ENCODE assay signal across 9 mouse cellular contexts in genomic region chr8:8656578-8657441, GRCm38 (mm10). TPM values are rescaled to one million over a fixed set of nuclear protein-coding genes. Genes with fewer than 3 reads are reported as not detected.
DNase-seq lines count a peak whose midpoint lies in the region; ATAC-seq and TF ChIP-seq lines count a peak whose summit lies in the region.
"Had no signal": no experiment of that assay in that cellular context is flagged by ENCODE, and none has a peak within 500 bp of the region (broad histone marks: within the 10 kb centered on the region; RNA-seq: fewer than 3 reads in every experiment).

No protein-coding gene starts in this region.

- no peak for ATAC-seq in forebrain, embryonic 14.5 days
- ATAC-seq in cerebellum, adult (ENCODE audit: insufficient number of reproducible peaks, low FRiP score, low TSS enrichment), result no peak

- H3K4me1 ChIP-seq in E14TG2a.4 (replicated peaks; ENCODE audit: low read depth, low read length), result peaks cover 77% of the 10 kb centered on the region
- peaks cover 38% of the 10 kb centered on the region for H3K4me1 ChIP-seq in forebrain, embryonic 14.5 days (ENCODE audit: control insufficient read depth, insufficient read depth, low read length)

- H3K4me3 ChIP-seq in E14TG2a.4 (replicated peaks; ENCODE audit: low read length), result peak overlapping the region; percentile 37
- H3K4me3 ChIP-seq in forebrain, embryonic 14.5 days (ENCODE audit: low read depth, low read length), result peak overlapping the region; percentile 98

- no peaks in the 10 kb centered on the region for H3K36me3 ChIP-seq in E14TG2a.4 (ENCODE audit: insufficient read depth, low read length)
- 0 out of 2 replicates have a peak, but pooled peaks cover 3% of the 10 kb centered on the region for H3K36me3 ChIP-seq in forebrain, embryonic 14.5 days (ENCODE audit: control insufficient read depth, insufficient read depth, low read length)

- peak; percentile 33 for DNase-seq in ES-CJ7 (ENCODE audit: low read depth, low spot score)
- peak; percentile 72 for DNase-seq in forebrain, embryonic 14.5 days (ENCODE audit: low spot score)
- peak; percentile 46 for DNase-seq in mesoderm, embryonic 11.5 days (ENCODE audit: low read depth, low spot score)
- DNase-seq in frontal cortex, adult 2 months (ENCODE audit: extremely low spot score in 1 of 2, low spot score in 1 of 2), result no peak
- DNase-seq in left cerebral cortex, adult 11 months (ENCODE audit: low spot score), result no peak
- DNase-seq: adrenal gland, adult 2 months; thymus, adult 2 months had no signal

- TF ChIP-seq CTCF in E14TG2a.4 (conservative IDR thresholded peaks at IDR 0.05; ENCODE audit: low read length), result no peak

- H3K9me3 ChIP-seq in E14TG2a.4 (ENCODE audit: low read length), result no peaks in the 10 kb centered on the region
- no peaks in the 10 kb centered on the region for H3K9me3 ChIP-seq in forebrain, embryonic 14.5 days (replicated peaks; ENCODE audit: control insufficient read depth, low read length)

- H3K4me2 ChIP-seq in forebrain, embryonic 14.5 days (ENCODE audit: low read length), result peak overlapping the region; percentile 89

- peaks cover 30% of the 10 kb centered on the region for H3K27me3 ChIP-seq in E14TG2a.4 (ENCODE audit: insufficient read depth, low read length)
- H3K27me3 ChIP-seq in forebrain, embryonic 14.5 days (replicated peaks; ENCODE audit: control insufficient read depth, insufficient read depth, low read length), result no peaks in the 10 kb centered on the region

- peak overlapping the region; percentile 97 for H3K27ac ChIP-seq in forebrain, embryonic 14.5 days (ENCODE audit: low read depth, low read length)

- peak overlapping the region; percentile 99 for H3K9ac ChIP-seq in forebrain, embryonic 14.5 days (ENCODE audit: low read length)

- WGBS in forebrain, embryonic 14.5 days, result 2% methylated on average over 14 of the region's 14 CpGs

RNA-seq across cellular contexts. Expression of gene Efnb2, which starts 4.2 kb away (rescaled TPM):
- polyA plus RNA-seq in forebrain, embryonic 14.5 days (2014; fragmentation: Nextera tagmentation; extraction: Ambion mirVana), result 48.9 and 50.2 TPM in 2 replicates
- polyA plus RNA-seq in frontal cortex, adult 2 months (2012; rRNA removed), result 26.4 and 41.4 TPM in 2 replicates

RNA-seq across cellular contexts. Expression of gene Arglu1, which starts 33.5 kb away (rescaled TPM):
- polyA plus RNA-seq in forebrain, embryonic 14.5 days (2014; fragmentation: Nextera tagmentation; extraction: Ambion mirVana), result 114 and 135 TPM in 2 replicates
- 168 and 212 TPM in 2 replicates for polyA plus RNA-seq in frontal cortex, adult 2 months (2012; rRNA removed)

Comparison
In these comparisons a context has a peak if more than half of its experiments do, and no peak if none do; other contexts are left out.
1. DNase-seq: peak in ES-CJ7 (single experiment), forebrain, embryonic 14.5 days (single experiment) and mesoderm, embryonic 11.5 days (single experiment); none in frontal cortex, adult 2 months (0 of 2) and left cerebral cortex, adult 11 months (single experiment).